Mouse (Mus musculus): ENCODE data around the gene Scnn1a. TPM values are rescaled to one million over a fixed set of nuclear protein-coding genes. Genes with fewer than 3 reads are reported as not detected.

The Scnn1a gene
- polyA plus RNA-seq, 1 experiment from 2014 or later, result 2.6 TPM

DNA sequence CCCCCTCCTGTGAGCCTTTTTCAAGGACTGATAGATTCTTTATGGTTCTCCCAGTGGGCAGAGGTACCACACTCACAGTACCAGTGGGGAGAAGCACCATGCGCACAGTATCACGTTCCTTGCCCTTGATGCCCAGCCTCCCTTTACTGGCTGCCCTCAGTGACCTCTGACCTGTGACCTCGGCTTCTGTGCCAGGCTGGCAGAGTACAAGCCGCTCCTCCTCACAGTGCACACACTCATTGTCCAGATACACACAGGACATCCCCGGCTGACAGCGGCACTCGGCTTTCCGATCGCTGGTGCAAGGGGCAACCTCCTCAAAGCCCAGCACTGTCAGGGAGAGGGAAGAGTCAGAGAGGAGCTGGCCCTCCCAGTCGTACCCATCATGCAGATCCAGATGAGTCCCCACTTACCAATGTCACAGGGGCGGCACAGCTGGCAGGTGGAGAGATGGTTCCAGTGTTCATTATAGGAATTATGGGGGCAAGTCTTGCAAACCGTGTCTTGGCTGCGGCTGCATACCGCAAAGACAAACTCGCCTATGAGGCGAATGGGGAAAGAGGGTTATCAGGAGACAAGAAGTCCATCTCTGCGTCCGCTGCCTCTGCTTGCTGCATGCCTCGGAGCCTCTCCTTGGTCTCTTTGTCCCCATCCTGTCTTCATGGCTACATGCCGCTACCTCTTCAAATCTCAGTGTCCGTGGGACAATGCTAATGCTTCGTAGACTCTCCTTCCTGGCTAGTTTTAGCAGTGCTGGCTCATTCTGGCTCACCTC lies 7.7 kb upstream of the Scnn1a start:
- peaks cover 21% of the 10 kb centered on the region; the same call in 1 of the 2 replicates for H3K4me1 ChIP-seq (ENCODE audit: control insufficient read depth, insufficient read depth, low read length)
- WGBS, result 61% methylated on average over 22 of the region's 22 CpGs
- peak overlapping the region; percentile 83; the same call in 1 of the 2 replicates for H3K27ac ChIP-seq (ENCODE audit: low read length)
- no peak for ATAC-seq (ENCODE audit: insufficient number of reproducible peaks, insufficient read depth, low FRiP score, low read depth)
- H3K9me3 ChIP-seq (ENCODE audit: control insufficient read depth, low read depth, low read length), result no peaks in the 10 kb centered on the region
- no peaks in the 10 kb centered on the region for H3K27me3 ChIP-seq (ENCODE audit: control insufficient read depth, insufficient read depth, low read length)
- H3K4me2 ChIP-seq (replicated peaks; ENCODE audit: low read depth, low read length), result peak overlapping the region; percentile 74
- peaks cover 13% of the 10 kb centered on the region for H3K36me3 ChIP-seq (ENCODE audit: control insufficient read depth, insufficient read depth, low read length)
- peak overlapping the region; percentile 60 for H3K4me3 ChIP-seq (ENCODE audit: low read depth, low read length)
- peak overlapping the region; percentile 89 for H3K9ac ChIP-seq (replicated peaks; ENCODE audit: low read depth, low read length)

DNA sequence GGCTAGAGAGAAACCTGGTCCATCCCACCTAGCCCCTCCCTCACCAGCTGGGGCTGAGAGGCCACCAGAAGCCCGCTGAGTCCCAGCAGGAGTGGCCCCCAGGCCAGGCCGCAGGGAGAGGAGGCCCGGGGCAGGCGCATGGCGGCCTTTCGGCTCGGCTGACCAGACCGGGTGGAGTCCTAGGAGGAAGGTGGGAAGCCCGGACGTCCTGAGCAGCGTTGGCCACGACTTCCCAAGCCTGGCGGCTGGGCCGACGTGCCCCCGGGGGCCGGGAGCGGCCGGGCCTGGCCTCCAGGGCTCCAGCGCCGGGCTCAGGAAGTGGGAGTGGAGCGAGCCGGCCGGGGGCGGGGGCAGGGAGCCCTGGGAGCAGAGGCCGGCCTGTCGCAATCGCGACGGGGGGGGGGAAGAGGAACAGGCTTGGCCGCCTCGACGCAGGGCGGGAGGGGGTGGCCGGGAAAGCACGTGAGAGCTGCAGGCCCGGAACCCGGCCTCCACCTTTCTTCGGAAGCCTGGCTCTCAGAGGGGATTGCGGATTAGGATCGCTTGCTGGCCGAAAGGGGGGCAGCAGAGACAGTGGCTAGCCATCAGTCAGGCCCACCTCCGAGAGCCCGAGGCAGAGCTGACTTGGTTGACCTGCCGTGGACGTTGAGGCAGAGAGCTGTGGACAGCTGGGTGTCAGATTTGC lies 6.8 kb upstream of the Scnn1a start, which contains the start of gene Ltbr:
Ltbr (minus strand) TSS at position 340 of the 685 bp plus-strand sequence.
- Histone ChIP-seq H3K9me3 (ENCODE audit: control insufficient read depth, low read depth, low read length) (no peaks in the 10 kb centered on the region), H3K36me3 (ENCODE audit: control insufficient read depth, insufficient read depth, low read length) (peaks cover 9% of the 10 kb centered on the region; the same call in 1 of the 2 replicates), H3K4me3 (ENCODE audit: low read depth, low read length) (peak within 1 kb of the TSS; percentile 60), H3K27me3 (ENCODE audit: control insufficient read depth, insufficient read depth, low read length) (no peaks in the 10 kb centered on the region), H3K27ac (ENCODE audit: low read length) (peak within 1 kb of the TSS; percentile 83), H3K4me2 (replicated peaks; ENCODE audit: low read depth, low read length) (peak within 1 kb of the TSS; percentile 74), H3K4me1 (ENCODE audit: control insufficient read depth, insufficient read depth, low read length) (peaks cover 21% of the 10 kb centered on the region; the same call in 1 of the 2 replicates), H3K9ac (replicated peaks; ENCODE audit: low read depth, low read length) (peak within 1 kb of the TSS; percentile 89)
- 3% methylated on average over 44 of the region's 46 CpGs for WGBS
- ATAC-seq (ENCODE audit: insufficient number of reproducible peaks, insufficient read depth, low FRiP score, low read depth), result peak; percentile 90

DNA sequence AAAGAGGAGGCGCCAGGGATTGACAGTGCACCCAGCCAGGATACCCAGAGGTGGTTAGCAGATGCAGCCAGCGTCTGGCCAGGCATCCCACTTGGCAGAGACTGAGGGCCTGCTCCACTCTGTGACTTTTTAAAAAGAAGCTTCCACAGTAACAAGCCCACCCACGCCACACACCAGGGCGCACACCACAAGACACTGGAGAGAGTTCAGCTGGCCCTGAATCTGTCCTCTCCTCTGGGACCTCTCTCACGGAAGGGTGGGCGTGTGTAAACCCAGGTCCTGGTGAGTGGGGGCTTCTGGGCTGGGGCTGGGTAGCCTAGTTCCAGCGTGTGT lies 6.3 kb upstream of the Scnn1a start:
- ATAC-seq (ENCODE audit: insufficient number of reproducible peaks, insufficient read depth, low FRiP score, low read depth), result no peak
- H3K4me1 ChIP-seq (ENCODE audit: control insufficient read depth, insufficient read depth, low read length), result peaks cover 24% of the 10 kb centered on the region; the same call in 1 of the 2 replicates
- peaks cover 9% of the 10 kb centered on the region; the same call in 1 of the 2 replicates for H3K36me3 ChIP-seq (ENCODE audit: control insufficient read depth, insufficient read depth, low read length)

DNA sequence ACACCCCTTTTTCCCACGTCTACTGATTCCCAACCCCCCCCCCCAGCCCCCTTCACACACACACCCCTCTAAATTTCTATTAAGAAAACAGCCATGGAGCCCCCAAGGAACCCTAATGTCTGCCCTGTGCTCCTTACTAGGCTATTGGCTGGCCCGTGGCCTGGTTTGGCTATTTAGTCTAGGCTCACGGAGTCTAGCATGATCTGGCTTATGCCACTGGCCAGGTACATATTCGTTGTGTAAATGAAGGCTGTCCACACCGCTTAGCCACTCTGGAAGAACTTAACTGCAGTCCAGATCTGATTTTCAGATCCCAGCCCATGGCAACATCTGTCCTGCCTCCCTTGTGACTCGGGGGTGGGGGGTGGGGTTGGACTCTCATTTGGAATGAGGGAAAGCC lies 5.7 kb upstream of the Scnn1a start:
- no peak overlapping the region for H3K27ac ChIP-seq (ENCODE audit: low read length)

More for the DNA sequence above, 6.3 kb upstream of the Scnn1a start:
- H3K27me3 ChIP-seq (ENCODE audit: control insufficient read depth, insufficient read depth, low read length), result no peaks in the 10 kb centered on the region
- peak overlapping the region; percentile 89 for H3K9ac ChIP-seq (replicated peaks; ENCODE audit: low read depth, low read length)
- peak overlapping the region; percentile 74 for H3K4me2 ChIP-seq (replicated peaks; ENCODE audit: low read depth, low read length)
- WGBS, result 54% methylated on average over 7 of the region's 7 CpGs
- no peaks in the 10 kb centered on the region for H3K9me3 ChIP-seq (ENCODE audit: control insufficient read depth, low read depth, low read length)
- peak overlapping the region; percentile 60 for H3K4me3 ChIP-seq (ENCODE audit: low read depth, low read length)
- peak overlapping the region; percentile 83; the same call in 1 of the 2 replicates for H3K27ac ChIP-seq (ENCODE audit: low read length)

DNA sequence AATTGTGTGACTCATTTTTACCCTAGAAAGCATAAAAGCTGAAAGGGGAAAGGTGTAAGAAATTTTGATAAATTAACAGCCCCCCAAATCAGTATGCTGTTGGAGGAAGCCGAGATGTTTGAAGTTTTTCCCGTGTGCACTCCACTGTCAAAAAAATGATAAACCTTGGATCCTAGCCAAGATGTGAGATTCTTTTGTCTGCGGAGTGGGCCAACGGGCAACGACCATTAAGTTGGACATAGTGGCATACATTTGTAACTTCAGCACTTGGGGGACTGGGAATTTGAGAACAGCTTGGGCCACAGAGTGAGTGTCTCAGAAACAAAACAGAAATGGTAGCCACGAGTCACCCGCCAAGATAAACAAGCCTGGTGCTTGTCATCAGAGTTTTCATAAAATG lies 3.4 kb upstream of the Scnn1a start:
- no peak for ATAC-seq (ENCODE audit: insufficient number of reproducible peaks, insufficient read depth, low FRiP score, low read depth)
- H3K27ac ChIP-seq (ENCODE audit: low read length), result no peak overlapping the region
- H3K9ac ChIP-seq (replicated peaks; ENCODE audit: low read depth, low read length), result no peak overlapping the region
- no peaks in the 10 kb centered on the region for H3K36me3 ChIP-seq (ENCODE audit: control insufficient read depth, insufficient read depth, low read length)
- H3K4me3 ChIP-seq (ENCODE audit: low read depth, low read length), result no peak overlapping the region
- no peaks in the 10 kb centered on the region for H3K9me3 ChIP-seq (ENCODE audit: control insufficient read depth, low read depth, low read length)
- peaks cover 30% of the 10 kb centered on the region for H3K4me1 ChIP-seq (ENCODE audit: control insufficient read depth, insufficient read depth, low read length)
- 32% methylated on average over 7 of the region's 7 CpGs for WGBS
- no peak overlapping the region for H3K4me2 ChIP-seq (replicated peaks; ENCODE audit: low read depth, low read length)
- H3K27me3 ChIP-seq (ENCODE audit: control insufficient read depth, insufficient read depth, low read length), result 0 out of 2 replicates have a peak, but pooled peaks cover 4% of the 10 kb centered on the region

More for the DNA sequence above, 5.7 kb upstream of the Scnn1a start:
- peaks cover 9% of the 10 kb centered on the region; the same call in 1 of the 2 replicates for H3K36me3 ChIP-seq (ENCODE audit: control insufficient read depth, insufficient read depth, low read length)
- no peak overlapping the region for H3K4me2 ChIP-seq (replicated peaks; ENCODE audit: low read depth, low read length)
- no peak overlapping the region for H3K4me3 ChIP-seq (ENCODE audit: low read depth, low read length)
- H3K27me3 ChIP-seq (ENCODE audit: control insufficient read depth, insufficient read depth, low read length), result no peaks in the 10 kb centered on the region
- peaks cover 25% of the 10 kb centered on the region; the same call in 1 of the 2 replicates for H3K4me1 ChIP-seq (ENCODE audit: control insufficient read depth, insufficient read depth, low read length)
- 80% methylated on average over 6 of the region's 6 CpGs for WGBS
- no peak for ATAC-seq (ENCODE audit: insufficient number of reproducible peaks, insufficient read depth, low FRiP score, low read depth)
- no peak overlapping the region for H3K9ac ChIP-seq (replicated peaks; ENCODE audit: low read depth, low read length)
- H3K9me3 ChIP-seq (ENCODE audit: control insufficient read depth, low read depth, low read length), result no peaks in the 10 kb centered on the region

DNA sequence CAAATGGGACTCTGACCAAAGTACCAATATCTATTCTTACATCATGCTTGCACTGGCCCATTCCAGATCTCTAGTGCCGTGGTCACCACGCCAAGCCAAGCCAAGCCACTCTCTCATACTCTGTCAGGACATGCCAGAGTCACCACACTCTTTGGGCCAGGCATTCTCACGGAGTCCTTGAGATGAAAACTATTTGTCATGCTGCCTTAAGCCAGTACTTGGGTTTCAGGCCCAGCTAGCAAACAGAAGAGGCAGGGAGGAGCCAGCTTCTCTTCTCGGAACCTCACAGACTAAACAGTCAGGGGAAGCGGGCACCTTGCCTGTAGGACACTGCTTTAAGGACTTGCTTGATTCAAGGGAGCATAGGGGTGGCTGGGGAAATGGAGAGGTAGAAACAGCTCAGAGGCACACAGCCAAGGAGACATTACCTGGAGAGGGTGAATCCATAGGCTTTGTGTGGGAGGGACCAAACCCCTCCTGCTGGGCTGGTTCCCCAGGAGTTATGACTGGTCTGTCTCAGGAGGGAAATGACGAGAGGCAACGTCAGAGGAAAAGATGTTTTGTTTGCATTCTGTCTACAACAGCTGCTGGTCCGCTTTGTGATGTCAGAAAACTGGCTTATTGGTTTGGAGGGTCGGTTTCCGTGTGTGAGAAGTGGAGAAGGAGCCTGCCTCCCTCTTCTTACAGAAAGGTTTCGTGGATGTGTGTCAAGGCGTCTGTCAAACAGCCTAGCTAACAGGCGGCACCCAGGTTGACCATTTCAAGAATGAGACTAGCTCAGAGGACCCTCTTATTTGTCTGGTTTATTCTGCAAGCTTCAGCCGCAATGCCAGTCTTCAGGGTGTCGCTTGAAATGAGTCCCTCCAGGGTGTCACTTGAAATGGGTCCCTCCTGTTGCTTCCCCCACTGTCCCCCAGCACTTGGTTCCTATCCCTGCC lies 1.2 kb upstream of the Scnn1a start:
- Histone ChIP-seq H3K4me1 (ENCODE audit: control insufficient read depth, insufficient read depth, low read length) (peaks cover 19% of the 10 kb centered on the region), H3K9me3 (ENCODE audit: control insufficient read depth, low read depth, low read length) (no peaks in the 10 kb centered on the region), H3K27me3 (ENCODE audit: control insufficient read depth, insufficient read depth, low read length) (0 out of 2 replicates have a peak, but pooled peaks cover 4% of the 10 kb centered on the region), H3K4me2 (replicated peaks; ENCODE audit: low read depth, low read length) (no peak overlapping the region), H3K27ac (ENCODE audit: low read length) (no peak overlapping the region), H3K9ac (replicated peaks; ENCODE audit: low read depth, low read length) (no peak overlapping the region), H3K36me3 (ENCODE audit: control insufficient read depth, insufficient read depth, low read length) (no peaks in the 10 kb centered on the region), H3K4me3 (ENCODE audit: low read depth, low read length) (no peak overlapping the region)
- 52% methylated on average over 15 of the region's 15 CpGs for WGBS
- ATAC-seq (ENCODE audit: insufficient number of reproducible peaks, insufficient read depth, low FRiP score, low read depth), result no peak

DNA sequence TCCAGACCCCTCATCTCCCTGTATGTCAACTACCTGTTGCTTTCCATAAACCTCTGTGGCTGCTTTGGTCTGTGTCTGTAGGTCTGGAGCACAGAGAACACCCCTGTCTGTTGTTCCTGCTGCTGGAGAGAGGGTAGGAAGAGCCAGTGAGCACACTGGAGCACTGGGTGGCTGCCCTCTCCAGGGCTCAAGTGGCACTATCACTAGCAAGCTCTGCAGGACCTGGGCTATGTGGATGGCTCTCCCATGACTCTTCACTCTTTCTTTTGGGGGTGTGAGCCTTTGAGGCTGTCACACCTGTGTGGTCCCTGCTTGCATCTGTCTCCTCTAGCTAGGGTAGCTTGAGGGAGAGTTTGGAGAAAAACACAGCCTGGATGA lies 551 bp upstream of the Scnn1a start:
- H3K4me3 ChIP-seq (ENCODE audit: low read depth, low read length), result no peak overlapping the region
- ATAC-seq (ENCODE audit: insufficient number of reproducible peaks, insufficient read depth, low FRiP score, low read depth), result no peak
- no peaks in the 10 kb centered on the region for H3K36me3 ChIP-seq (ENCODE audit: control insufficient read depth, insufficient read depth, low read length)
- H3K9me3 ChIP-seq (ENCODE audit: control insufficient read depth, low read depth, low read length), result no peaks in the 10 kb centered on the region
- no peak overlapping the region for H3K9ac ChIP-seq (replicated peaks; ENCODE audit: low read depth, low read length)
- peaks cover 12% of the 10 kb centered on the region for H3K4me1 ChIP-seq (ENCODE audit: control insufficient read depth, insufficient read depth, low read length)
- no peak overlapping the region for H3K27ac ChIP-seq (ENCODE audit: low read length)
- H3K4me2 ChIP-seq (replicated peaks; ENCODE audit: low read depth, low read length), result no peak overlapping the region
- H3K27me3 ChIP-seq (ENCODE audit: control insufficient read depth, insufficient read depth, low read length), result 0 out of 2 replicates have a peak, but pooled peaks cover 4% of the 10 kb centered on the region

Measured in stomach, embryonic 14.5 days (tissue).